Mouse (Mus musculus): ENCODE measurements around the gene Casp3.

The Casp3 gene

DNA sequence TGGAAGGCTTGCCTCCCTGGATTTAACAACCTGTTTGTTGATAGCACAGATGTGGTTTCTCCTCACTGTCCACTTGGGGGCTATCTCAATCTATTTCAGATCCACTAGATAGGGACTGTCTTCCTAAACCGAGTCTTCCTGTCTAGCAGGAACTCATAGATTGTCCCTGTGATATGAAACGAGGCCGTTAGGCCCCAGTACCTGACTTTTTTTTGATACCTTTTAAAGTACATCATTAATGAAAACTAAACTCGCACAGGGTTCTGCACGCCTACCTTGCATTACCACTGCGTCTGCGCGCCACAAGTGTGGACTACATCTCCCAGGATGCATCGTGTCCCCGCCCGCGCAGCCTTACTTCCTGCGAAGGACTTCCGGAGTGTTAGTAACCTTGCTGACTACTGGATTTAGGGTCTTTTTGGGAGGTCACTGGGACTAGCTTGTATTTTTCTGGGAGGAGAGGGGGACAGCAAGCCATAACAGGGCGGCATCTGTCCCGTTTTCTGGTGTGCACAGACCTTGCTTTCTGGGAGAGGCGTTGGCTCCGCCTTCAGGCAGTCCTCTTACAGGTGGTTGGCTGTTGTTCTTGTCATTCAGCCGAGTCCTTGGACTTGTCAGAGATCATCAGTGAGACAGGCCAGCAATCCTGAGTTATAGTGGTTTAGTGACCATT is 69.7 kb downstream of the Casp3 start:
- peak; percentile 85 to 90 for DNase-seq (ENCODE audit: low spot score in 2 of 2)
